Mouse (Mus musculus) C2C12 (cell line): ENCODE measurements around the gene Nelfb.

Source experiments
- CTCF ChIP-seq: IDR thresholded peaks from one replicate; pipeline ENCODE4 v1.5.1; 2011; ENCODE audit not compliant: control insufficient read depth, insufficient read depth, insufficient read length
- MAX ChIP-seq: IDR thresholded peaks from one replicate; pipeline ENCODE4 v1.6.1; 2011; ENCODE audit warnings: mild to moderate bottlenecking, control low read depth
- MYOD1 ChIP-seq: IDR thresholded peaks from one replicate; pipeline ENCODE4 v1.6.1; 2011; ENCODE audit warnings: low read depth; ENCODE audit not compliant: control insufficient read depth, insufficient read length
- USF1 ChIP-seq: IDR thresholded peaks from one replicate; pipeline ENCODE4 v1.6.1; 2011; ENCODE audit warnings: low read depth, mild to moderate bottlenecking, control low read depth, moderate library complexity

DNA sequence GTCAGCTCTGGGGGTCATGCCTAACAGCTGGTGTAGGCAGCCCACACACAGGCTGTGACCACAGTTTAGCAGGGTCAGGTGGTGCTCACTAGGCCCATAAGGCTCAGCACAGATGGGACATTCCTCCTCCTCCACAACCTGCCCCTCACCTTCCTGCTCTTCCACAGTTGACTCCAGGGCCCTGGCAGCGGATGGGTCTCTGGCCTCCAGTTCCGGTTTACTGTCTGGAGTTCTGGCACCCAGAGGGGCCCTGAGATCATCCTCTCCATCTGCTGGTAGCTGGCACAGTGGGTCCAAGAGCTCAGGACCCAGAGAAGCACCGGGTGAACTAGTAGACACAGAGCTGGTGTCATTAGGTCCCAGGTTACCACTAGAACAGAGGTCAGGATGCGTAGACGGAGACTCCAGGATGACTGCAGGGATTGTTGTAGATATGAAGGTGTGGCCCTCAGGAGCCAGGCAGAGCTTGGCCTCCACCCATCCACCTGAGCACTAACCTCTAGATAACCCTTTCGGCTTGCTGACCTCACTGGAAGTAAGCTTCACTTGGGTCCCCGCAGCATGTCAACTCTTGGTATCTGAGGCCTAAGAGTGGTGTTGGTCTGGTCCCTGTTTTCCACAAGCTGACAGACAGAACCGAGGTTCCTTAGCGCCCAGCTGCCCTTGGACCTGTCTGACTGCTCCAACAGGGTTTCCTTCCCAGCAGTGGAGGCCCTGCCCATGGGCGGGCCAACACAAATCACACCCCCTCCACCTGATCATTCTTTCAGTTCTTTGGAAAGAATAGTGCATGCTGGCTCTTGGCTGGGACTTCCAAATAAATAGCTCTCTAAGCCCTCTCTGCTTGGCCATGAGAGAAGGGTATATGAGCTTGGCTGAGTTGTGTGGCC is 35.1 kb upstream of the Nelfb start, which contains the start of gene AL732309.1:
- no peak for TF ChIP-seq CTCF
- no peak for TF ChIP-seq USF1
- TF ChIP-seq MYOD1: no peak
- TF ChIP-seq MAX: no peak
